Mouse (Mus musculus) lung, embryonic 15.5 days (tissue): ENCODE results near the gene Bend6. TPM values are rescaled to one million over a fixed set of nuclear protein-coding genes. Genes with fewer than 3 reads are reported as not detected.

Experiments
- ATAC-seq: fragments of 200-750 bp; cut with Nextera tagmentation; 2 replicates; pipeline ENCODE4 v1.8.0; 2017; ENCODE audit warnings: moderate number of reproducible peaks, borderline replicate concordance; ENCODE audit not compliant: low FRiP score, low TSS enrichment; ENCODE audit errors: extremely low read depth
- H3K27ac ChIP-seq: fragments of 300-500 bp; sonication (generic); 2 replicates; pipeline ENCODE4 v1.5.1; 2015; ENCODE audit warnings: moderate library complexity, mild to moderate bottlenecking, inconsistent platforms
- H3K27me3 ChIP-seq: fragments of 300-500 bp; sonication (generic); 2 replicates; pipeline ENCODE4 v1.6.1; 2015; ENCODE audit warnings: inconsistent platforms
- H3K36me3 ChIP-seq: fragments of 300-500 bp; sonication (generic); 2 replicates; pipeline ENCODE4 v1.6.1; 2015; ENCODE audit warnings: inconsistent platforms
- H3K4me1 ChIP-seq: fragments of 300-500 bp; sonication (generic); 2 replicates; pipeline ENCODE4 v1.6.1; 2015; ENCODE audit warnings: inconsistent platforms
- H3K4me2 ChIP-seq: fragments of 300-500 bp; sonication (generic); 2 replicates; pipeline ENCODE4 v1.6.1; 2015; ENCODE audit warnings: inconsistent platforms, mild to moderate bottlenecking, moderate library complexity
- H3K4me3 ChIP-seq: fragments of 300-500 bp; sonication (generic); 2 replicates; pipeline ENCODE4 v1.5.1; 2015; ENCODE audit warnings: mild to moderate bottlenecking, inconsistent platforms
- H3K9ac ChIP-seq: fragments of 300-500 bp; sonication (generic); 2 replicates; pipeline ENCODE4 v1.6.1; 2015; ENCODE audit warnings: inconsistent platforms
- H3K9me3 ChIP-seq: fragments of 300-500 bp; sonication (generic); 2 replicates; pipeline ENCODE4 v1.6.1; 2016; ENCODE audit warnings: inconsistent platforms
- WGBS: fragments of 180-500 bp; shearing (Covaris S2); methylation state at CpG from one replicate; pipeline ENCODE4 v1.1.7; 2015; 5-methylcytosine and 5-hydroxymethylcytosine counted together
- polyA plus RNA-seq: library from polyadenylated mRNA; unstranded; fragments of >200 nt; fragmentation: Nextera tagmentation; extraction: Ambion mirVana; gene quantifications from 2 replicates; pipeline ENCODE4 v1.2.1, GENCODE M21; 2015

Gene Bend6
- polyA plus RNA-seq = 0.55 and 0.62 TPM in 2 replicates

DNA sequence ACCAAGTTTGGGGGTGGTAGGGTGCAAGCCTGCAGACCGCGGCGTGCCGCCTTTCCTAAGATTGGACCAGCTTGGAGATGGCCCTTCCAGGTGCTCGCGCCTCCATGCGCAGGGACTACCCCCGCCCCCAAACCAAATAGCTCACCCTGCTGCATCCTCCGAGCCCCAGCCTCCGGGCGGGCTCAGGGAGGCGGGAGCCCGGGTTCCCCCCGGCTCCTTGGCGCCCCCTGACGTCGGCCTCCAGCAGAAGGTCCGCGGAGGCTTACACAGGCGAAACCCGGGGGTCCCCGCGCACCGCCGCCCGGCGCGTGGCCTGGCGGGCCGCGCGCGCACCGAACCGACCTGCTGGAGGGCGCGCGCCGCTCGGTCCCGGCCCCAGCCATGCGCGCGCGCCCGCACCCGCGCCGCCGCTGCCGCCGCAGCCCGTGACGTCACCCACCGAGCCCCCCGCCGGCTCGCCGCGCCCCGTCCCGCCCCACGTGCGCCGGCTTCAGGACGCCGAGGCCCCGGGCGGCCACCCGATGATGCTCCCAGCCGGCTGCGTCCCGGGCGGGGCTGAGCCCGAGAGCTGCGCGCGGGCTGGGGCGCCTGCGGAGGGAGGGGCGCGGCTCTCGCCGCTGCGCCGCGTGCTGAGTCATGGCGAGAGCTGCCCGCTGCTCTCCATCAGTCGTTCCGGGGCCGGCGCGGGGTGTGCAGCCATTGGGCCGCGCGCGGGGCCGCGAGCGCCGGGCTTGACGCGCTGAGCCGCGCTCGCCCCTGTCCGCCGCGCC, at the start of gene Bend6:
Gene Bend6 (minus strand): TSS at position 396 of the 770 bp plus-strand sequence.
- Histone ChIP-seq H3K36me3 (no peaks in the 10 kb centered on the region), H3K4me2 (peak within 1 kb of the TSS; percentile 100), H3K4me1 (peaks cover 19% of the 10 kb centered on the region), H3K27ac (no peak within 1 kb of the TSS), H3K9ac (peak within 1 kb of the TSS; percentile 44), H3K27me3 (peaks cover 44% of the 10 kb centered on the region), H3K4me3 (peak within 1 kb of the TSS; percentile 64), H3K9me3 (no peaks in the 10 kb centered on the region)
- 1% methylated on average over 81 of the region's 110 CpGs for WGBS
- peak; percentile 77 for ATAC-seq

DNA sequence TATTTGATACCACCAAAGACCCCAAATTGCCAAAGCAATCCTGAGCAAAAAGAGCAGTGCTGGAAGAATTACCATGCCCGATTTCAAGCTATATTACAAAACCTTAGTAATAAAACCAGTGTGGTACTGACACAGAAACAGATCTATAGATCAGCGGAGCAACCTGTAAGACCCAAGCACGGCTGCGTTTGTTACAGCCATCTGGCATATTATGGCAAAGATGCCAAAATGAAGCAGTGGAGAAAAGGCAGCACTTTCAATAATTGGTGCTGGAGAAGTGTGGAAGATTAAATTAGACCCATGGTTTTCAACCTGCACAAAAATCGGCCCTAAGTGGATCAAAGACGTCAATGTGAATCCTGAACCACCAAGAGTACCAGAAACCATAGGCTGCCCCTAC, 48.0 kb upstream of the Bend6 start:
- Histone ChIP-seq H3K4me3 (no peak overlapping the region), H3K36me3 (no peaks in the 10 kb centered on the region), H3K4me1 (no peaks in the 10 kb centered on the region), H3K4me2 (no peak overlapping the region), H3K27ac (no peak overlapping the region), H3K9ac (no peak overlapping the region), H3K9me3 (no peaks in the 10 kb centered on the region), H3K27me3 (no peaks in the 10 kb centered on the region)
- 94% methylated on average over 6 of the region's 6 CpGs for WGBS
- ATAC-seq = no peak

DNA sequence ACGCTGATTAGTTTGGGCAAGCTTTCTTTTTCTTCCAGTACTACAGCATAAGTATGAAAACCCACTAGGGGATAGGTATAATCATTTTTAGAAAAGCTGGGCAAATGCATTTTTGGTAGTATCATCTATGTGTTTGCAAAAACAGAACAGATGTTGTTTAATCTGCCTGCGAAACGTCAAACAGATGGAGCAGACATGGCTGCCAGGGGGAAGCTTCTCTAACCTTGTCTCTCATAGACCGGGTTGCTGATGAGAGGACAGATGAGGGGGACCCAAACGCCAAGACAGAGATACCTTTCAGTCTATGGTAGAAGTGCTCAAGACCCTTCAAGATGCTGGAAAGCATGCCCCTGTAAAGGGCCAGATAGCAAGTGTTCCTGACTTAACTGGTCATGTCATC, 40.9 kb upstream of the Bend6 start:
- Histone ChIP-seq H3K9ac (no peak overlapping the region), H3K27me3 (no peaks in the 10 kb centered on the region), H3K36me3 (no peaks in the 10 kb centered on the region), H3K27ac (no peak overlapping the region), H3K4me2 (no peak overlapping the region), H3K4me3 (no peak overlapping the region), H3K9me3 (no peaks in the 10 kb centered on the region), H3K4me1 (no peaks in the 10 kb centered on the region)
- no peak for ATAC-seq
- WGBS = 77% methylated on average over 5 of the region's 5 CpGs

DNA sequence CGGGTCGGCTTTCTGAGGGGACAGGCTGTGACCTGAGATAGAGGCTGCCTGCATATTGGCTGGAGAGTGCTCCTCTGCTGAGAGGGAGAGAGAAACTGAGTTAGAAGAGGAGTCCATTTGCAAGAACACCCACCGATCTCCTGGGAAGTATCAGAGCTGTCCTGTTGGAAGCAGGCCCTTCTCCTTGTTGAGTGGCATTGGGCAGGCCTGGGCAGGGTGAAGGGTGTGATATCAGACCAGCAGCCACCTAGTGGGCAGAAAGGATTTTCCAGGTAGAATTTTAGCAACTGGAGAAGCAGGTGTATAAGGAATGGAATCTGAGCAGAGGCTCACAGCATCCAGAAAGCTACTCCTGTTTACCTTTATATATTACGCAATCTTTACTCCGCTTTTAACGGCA, 40.2 kb upstream of the Bend6 start:
- ATAC-seq = no peak
- Histone ChIP-seq H3K4me3 (no peak overlapping the region), H3K27ac (no peak overlapping the region), H3K9ac (no peak overlapping the region), H3K27me3 (no peaks in the 10 kb centered on the region), H3K9me3 (no peaks in the 10 kb centered on the region), H3K36me3 (no peaks in the 10 kb centered on the region), H3K4me2 (no peak overlapping the region), H3K4me1 (no peaks in the 10 kb centered on the region)
- 80% methylated on average over 6 of the region's 6 CpGs for WGBS

DNA sequence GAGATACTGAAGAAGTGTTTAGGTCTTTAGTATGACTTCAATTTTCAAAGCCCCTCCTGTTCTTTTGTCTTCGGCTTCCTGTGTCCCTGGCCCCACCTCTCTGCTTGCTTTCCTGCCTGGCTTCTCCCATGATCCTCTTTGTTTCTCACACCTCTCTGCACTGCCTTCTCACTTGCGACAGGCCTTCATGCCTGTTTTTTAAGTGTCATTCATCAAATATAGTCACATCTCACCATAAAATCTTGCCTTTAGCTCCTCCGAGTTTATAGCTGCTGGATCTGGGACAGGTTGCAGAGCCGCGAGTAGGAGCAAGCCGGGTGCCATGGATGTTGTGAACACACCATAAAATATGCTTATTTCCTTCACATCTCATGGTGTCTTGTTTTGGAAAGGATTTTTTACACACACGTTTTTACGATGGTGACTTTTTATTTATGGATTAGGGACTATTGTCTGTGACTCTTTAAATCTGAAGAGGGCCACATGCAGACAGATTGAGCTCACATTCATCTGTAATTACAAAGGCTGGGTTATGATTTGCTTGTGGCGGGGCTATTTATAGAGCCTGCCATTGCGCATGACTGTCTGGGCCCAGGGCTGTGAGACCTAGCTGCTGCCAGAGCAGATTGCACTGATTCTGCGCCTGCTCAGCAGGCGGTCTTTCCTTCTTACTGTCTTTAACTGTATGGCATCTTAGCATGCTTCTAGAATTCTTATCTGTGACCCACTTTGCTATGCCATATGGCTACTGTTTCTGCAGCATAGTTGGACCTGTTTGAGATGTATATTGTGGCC, 39.2 kb upstream of the Bend6 start:
- Histone ChIP-seq H3K4me3 (no peak overlapping the region), H3K9me3 (no peaks in the 10 kb centered on the region), H3K4me2 (no peak overlapping the region), H3K27ac (no peak overlapping the region), H3K36me3 (no peaks in the 10 kb centered on the region), H3K9ac (no peak overlapping the region), H3K27me3 (no peaks in the 10 kb centered on the region), H3K4me1 (no peaks in the 10 kb centered on the region)
- WGBS = 76% methylated on average over 12 of the region's 12 CpGs
- ATAC-seq = no peak

DNA sequence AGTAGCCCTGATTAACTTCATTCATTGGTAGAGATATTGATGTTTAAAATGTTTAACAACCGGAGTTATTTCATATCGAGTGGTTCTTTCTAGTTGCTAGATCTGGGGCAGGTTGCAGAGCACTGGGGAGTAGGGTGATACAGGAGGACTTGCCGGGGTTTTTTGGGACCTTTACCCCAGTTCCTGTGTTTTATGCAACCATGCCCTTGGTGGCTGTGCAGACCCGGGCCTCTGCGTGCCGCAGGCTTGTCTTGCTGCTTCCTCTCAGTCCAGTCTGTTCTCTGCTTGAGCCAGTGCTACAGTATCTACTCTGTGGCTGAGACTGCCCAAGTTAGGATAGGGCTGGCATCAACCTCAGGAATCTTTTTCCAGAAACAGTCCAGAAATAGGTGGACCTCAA, 38.1 kb upstream of the Bend6 start:
- H3K4me2 ChIP-seq = no peak overlapping the region
- no peaks in the 10 kb centered on the region for H3K4me1 ChIP-seq
- no peak overlapping the region for H3K27ac ChIP-seq

DNA sequence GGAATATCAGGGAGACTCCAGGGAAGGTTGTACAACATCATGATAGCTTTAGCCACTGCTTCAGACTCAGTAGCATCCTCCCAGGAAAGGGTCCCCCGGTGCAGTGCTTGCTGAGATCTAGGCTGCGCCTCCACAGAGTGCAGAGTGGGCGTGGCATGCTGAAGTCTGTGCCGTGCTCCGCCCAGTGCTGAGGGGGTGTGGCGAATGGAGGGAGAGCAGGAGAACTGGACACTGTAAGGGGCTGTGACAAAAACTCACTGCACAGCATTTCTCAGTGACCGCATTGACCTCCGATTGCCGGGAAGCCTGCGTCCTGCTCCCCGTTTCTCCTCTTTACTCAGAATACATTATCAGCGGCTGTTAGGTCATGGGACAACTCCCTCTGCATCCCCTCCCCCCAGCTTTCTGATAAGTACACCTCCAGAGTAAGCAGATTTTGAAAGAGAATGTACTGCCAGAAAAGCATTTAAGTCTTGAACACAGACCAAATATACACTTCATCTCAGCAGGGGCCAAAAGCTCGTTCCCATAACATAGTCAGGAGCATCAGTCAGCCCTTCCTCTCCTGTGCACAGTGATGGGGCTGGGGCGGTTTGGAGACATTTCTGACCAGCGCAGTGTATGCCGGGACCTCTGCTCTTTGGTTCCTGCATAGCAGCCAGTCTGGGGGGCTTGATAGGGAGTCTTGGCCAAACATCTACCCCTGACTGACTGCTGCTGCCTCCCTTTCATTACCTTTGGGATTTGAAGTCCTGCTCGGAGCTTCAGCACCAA, 37.5 kb upstream of the Bend6 start:
- Histone ChIP-seq H3K4me1 (no peaks in the 10 kb centered on the region), H3K4me3 (no peak overlapping the region; the same call in 1 of the 2 replicates), H3K4me2 (peak overlapping the region; percentile 47), H3K9ac (no peak overlapping the region), H3K9me3 (no peaks in the 10 kb centered on the region), H3K27me3 (no peaks in the 10 kb centered on the region), H3K36me3 (no peaks in the 10 kb centered on the region), H3K27ac (no peak overlapping the region)
- WGBS = 46% methylated on average over 17 of the region's 17 CpGs
- ATAC-seq = peak; percentile 84

More for the DNA sequence above, 38.1 kb upstream of the Bend6 start:
- WGBS = 89% methylated on average over 6 of the region's 6 CpGs
- ATAC-seq = no peak
- no peak overlapping the region for H3K9ac ChIP-seq
- H3K9me3 ChIP-seq = no peaks in the 10 kb centered on the region
- H3K27me3 ChIP-seq = no peaks in the 10 kb centered on the region
- no peaks in the 10 kb centered on the region for H3K36me3 ChIP-seq
- no peak overlapping the region for H3K4me3 ChIP-seq

DNA sequence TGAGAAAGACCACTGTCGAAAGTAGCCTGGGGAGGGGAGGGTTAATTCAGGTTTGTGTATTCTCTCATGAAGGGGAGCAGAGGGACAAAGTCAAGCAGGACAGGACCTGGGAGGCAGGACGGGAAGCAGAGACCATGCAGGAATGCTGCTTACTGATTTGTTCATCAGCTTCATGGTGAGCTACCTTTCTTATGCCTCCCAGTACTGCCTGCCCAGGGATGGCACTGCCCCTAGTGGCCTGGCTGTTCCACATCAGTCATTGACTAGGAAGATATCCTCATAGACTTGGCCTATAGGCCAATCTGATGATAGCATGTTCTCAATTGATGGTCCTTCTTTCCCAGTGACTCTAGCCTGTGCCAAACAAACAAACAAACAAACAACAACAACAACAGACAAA, 36.3 kb upstream of the Bend6 start:
- H3K4me3 ChIP-seq = no peak overlapping the region
- no peak for ATAC-seq
- H3K4me1 ChIP-seq = no peaks in the 10 kb centered on the region
- H3K9ac ChIP-seq = no peak overlapping the region
- no peak overlapping the region for H3K27ac ChIP-seq
- H3K4me2 ChIP-seq = no peak overlapping the region
- no peaks in the 10 kb centered on the region for H3K27me3 ChIP-seq
- WGBS = 75% methylated on average over 2 of the region's 2 CpGs
- no peaks in the 10 kb centered on the region for H3K9me3 ChIP-seq
- no peaks in the 10 kb centered on the region for H3K36me3 ChIP-seq

DNA sequence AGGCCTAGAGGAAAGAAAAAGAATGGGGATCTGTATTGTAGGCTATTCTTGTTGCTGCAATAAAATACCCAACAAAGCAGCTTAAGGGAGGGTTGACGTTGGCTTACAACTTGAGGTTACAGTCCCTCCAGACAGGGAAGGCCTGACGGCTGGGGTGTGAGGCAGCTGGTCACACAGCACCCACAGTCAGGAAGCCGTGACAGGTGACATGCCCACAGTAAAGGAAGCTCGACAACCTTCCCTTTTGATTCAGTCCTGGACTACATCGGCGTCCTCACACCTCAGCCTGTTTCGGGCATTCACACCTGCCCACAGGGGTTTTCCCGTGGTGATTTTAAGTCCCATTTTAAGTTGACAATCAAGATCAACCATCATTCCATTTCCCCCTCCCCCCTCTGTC, 35.0 kb upstream of the Bend6 start:
- no peak overlapping the region for H3K4me2 ChIP-seq
- WGBS = 86% methylated on average over 8 of the region's 8 CpGs
- no peak for ATAC-seq

DNA sequence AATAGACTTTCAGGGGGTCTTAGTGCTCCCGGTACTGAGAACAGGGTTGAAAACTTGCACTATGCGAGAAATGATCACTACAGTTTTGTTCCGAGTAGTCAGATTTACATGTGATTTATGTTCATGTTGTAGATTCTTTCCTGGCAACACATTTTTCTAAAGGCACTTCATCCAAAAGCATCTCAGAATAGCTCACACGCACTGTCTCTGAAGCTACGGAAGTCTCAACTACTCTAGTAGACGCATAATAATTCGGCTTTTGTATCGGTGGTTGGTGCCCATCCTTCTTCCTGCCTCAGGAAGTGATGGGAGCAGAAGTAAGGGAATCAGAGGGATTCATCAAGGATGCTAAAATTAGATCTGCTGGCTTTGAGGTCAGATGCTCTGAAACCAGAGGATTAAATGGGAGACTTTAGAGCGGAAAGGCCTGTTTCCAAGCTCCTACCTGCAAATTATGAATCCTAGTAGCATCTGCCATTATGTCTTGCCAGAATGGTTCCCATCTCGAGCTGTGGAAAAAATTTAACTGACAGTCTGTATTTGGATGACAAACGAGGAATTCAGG, 32.8 kb upstream of the Bend6 start:
- H3K9me3 ChIP-seq = no peaks in the 10 kb centered on the region
- H3K27ac ChIP-seq = no peak overlapping the region
- H3K36me3 ChIP-seq = no peaks in the 10 kb centered on the region
- no peaks in the 10 kb centered on the region for H3K27me3 ChIP-seq
- H3K9ac ChIP-seq = no peak overlapping the region
- H3K4me2 ChIP-seq = no peak overlapping the region
- 68% methylated on average over 11 of the region's 11 CpGs for WGBS
- H3K4me1 ChIP-seq = no peaks in the 10 kb centered on the region
- no peak for ATAC-seq
- no peak overlapping the region for H3K4me3 ChIP-seq

More for the DNA sequence above, 35.0 kb upstream of the Bend6 start:
- H3K36me3 ChIP-seq = no peaks in the 10 kb centered on the region
- H3K4me1 ChIP-seq = no peaks in the 10 kb centered on the region
- no peak overlapping the region for H3K27ac ChIP-seq
- H3K27me3 ChIP-seq = no peaks in the 10 kb centered on the region
- H3K9me3 ChIP-seq = no peaks in the 10 kb centered on the region
- H3K4me3 ChIP-seq = no peak overlapping the region
- no peak overlapping the region for H3K9ac ChIP-seq

DNA sequence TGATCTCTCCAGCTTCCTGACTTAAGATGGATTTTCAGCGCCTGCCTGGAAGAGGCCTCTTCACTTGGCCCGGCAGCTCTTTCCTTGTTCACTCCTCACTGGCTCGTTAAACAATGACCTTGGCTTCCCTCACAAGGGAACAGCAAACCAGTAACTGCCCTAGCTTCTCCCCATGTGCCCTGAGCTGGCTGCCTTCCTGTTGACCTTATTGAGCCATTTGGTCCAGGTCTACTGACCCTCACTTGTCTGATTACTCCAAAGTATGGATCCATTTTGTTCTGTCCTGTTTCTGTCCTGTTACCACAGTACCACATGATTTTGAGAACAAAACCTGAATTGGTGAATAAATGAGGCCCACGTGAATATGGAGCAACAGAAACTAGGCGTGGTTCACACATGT, 32.2 kb upstream of the Bend6 start:
- H3K9me3 ChIP-seq = no peaks in the 10 kb centered on the region
- 66% methylated on average over 5 of the region's 5 CpGs for WGBS
- H3K27me3 ChIP-seq = no peaks in the 10 kb centered on the region
- no peak overlapping the region for H3K9ac ChIP-seq
- no peak overlapping the region for H3K4me2 ChIP-seq
- no peak overlapping the region for H3K27ac ChIP-seq
- ATAC-seq = no peak
- no peaks in the 10 kb centered on the region for H3K36me3 ChIP-seq
- no peak overlapping the region for H3K4me3 ChIP-seq
- H3K4me1 ChIP-seq = no peaks in the 10 kb centered on the region
